Mouse (Mus musculus) liver, postnatal 0 days (tissue): ENCODE data around the gene Ccdc27.

Experiments
- CTCF ChIP-seq: sonication (generic); IDR thresholded peaks from 2 replicates; pipeline ENCODE4 v1.5.1; 2016; ENCODE audit warnings: antibody characterized with exemption, low read depth
- EP300 ChIP-seq: IDR thresholded peaks from 2 replicates; pipeline ENCODE4 v1.6.1; 2016; ENCODE audit warnings: antibody characterized with exemption, low read depth, mild to moderate bottlenecking

DNA sequence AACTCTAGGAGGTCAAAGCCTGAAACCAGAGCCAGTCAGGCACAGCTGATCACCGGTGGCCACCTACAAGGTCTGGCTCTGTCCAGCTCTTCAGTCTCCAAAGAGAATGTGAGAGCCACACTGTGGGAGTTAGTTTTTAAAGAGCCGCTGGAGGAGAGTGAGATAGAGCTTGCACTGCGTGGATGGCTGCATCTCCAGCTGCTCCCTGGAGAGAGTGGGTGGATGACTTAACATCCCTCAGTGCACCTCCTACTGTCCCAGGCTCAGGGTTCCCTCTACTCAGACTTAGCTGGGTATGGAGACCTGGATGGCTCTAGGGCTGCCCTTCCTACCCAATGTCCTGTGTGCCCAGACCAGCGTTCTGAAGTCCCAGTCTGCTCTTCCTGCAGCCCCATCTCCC, 37.7 kb upstream of the Ccdc27 start:
- TF ChIP-seq EP300 = no peak
- no peak for TF ChIP-seq CTCF
